Comparison of ENCODE assay signal across 31 mouse cellular contexts in genomic region chr14:18569615-18570014, GRCm38 (mm10).
"Had no signal": no experiment of that assay in that cellular context is flagged by ENCODE, and none has a peak within 500 bp of the region (broad histone marks: within the 10 kb centered on the region; RNA-seq: fewer than 3 reads in every experiment).

No protein-coding gene starts in this region.

- H3K27me3 ChIP-seq: limb, embryonic 12.5 days; limb, embryonic 13.5 days; limb, embryonic 15.5 days; liver, embryonic 12.5 days; liver, embryonic 13.5 days; liver, embryonic 15.5 days; lung, embryonic 15.5 days; megakaryocyte, embryonic 14.5 days; midbrain, embryonic 12.5 days; midbrain, embryonic 13.5 days; midbrain, embryonic 15.5 days had no signal

- H3K27ac ChIP-seq: limb, embryonic 12.5 days; limb, embryonic 13.5 days; limb, embryonic 15.5 days; liver, embryonic 12.5 days; liver, embryonic 13.5 days; liver, embryonic 14.5 days; liver, embryonic 15.5 days; lung, embryonic 15.5 days; macrophage; midbrain, embryonic 10.5 days; midbrain, embryonic 12.5 days; midbrain, embryonic 13.5 days; midbrain, embryonic 15.5 days; neural tube, embryonic 12.5 days had no signal

- H3K9me3 ChIP-seq: limb, embryonic 12.5 days; limb, embryonic 13.5 days; limb, embryonic 15.5 days; liver, embryonic 12.5 days; liver, embryonic 13.5 days; liver, embryonic 15.5 days; lung, embryonic 15.5 days; midbrain, embryonic 10.5 days; midbrain, embryonic 12.5 days; midbrain, embryonic 13.5 days; midbrain, embryonic 15.5 days; neural tube, embryonic 12.5 days had no signal

- H3K36me3 ChIP-seq: limb, embryonic 12.5 days; limb, embryonic 13.5 days; limb, embryonic 15.5 days; liver, embryonic 12.5 days; liver, embryonic 13.5 days; liver, embryonic 15.5 days; lung, embryonic 15.5 days; midbrain, embryonic 10.5 days; midbrain, embryonic 12.5 days; midbrain, embryonic 13.5 days; midbrain, embryonic 15.5 days; neural tube, embryonic 12.5 days had no signal

- H3K4me1 ChIP-seq: limb, embryonic 15.5 days; liver, embryonic 12.5 days; liver, embryonic 13.5 days; liver, embryonic 15.5 days; lung, embryonic 15.5 days; midbrain, embryonic 15.5 days had no signal

- H3K4me2 ChIP-seq: limb, embryonic 12.5 days; limb, embryonic 13.5 days; limb, embryonic 15.5 days; liver, embryonic 11.5 days; liver, embryonic 12.5 days; liver, embryonic 13.5 days; liver, embryonic 15.5 days; lung, embryonic 14.5 days; lung, embryonic 15.5 days; midbrain, embryonic 11.5 days; midbrain, embryonic 12.5 days; midbrain, embryonic 13.5 days; midbrain, embryonic 15.5 days; neural tube, embryonic 12.5 days had no signal

- DNase-seq: left cerebral cortex, postnatal 4 days; liver; liver, embryonic 13.5 days; liver, postnatal 0 days; lung, adult 18-20 months; lung, adult 2 months; lung, embryonic 14.5 days; lung, postnatal 10 days; lung, postnatal 14 days; lung, postnatal 36 days; lung, postnatal 4 days; midbrain, embryonic 14.5 days had no signal

- H3K9ac ChIP-seq: limb, embryonic 12.5 days; limb, embryonic 13.5 days; limb, embryonic 15.5 days; liver, embryonic 12.5 days; liver, embryonic 13.5 days; liver, embryonic 14.5 days; liver, embryonic 15.5 days; liver, postnatal 0 days; lung, embryonic 14.5 days; lung, embryonic 15.5 days; midbrain, embryonic 12.5 days; midbrain, embryonic 13.5 days; midbrain, embryonic 15.5 days; neural tube, embryonic 12.5 days had no signal

- ATAC-seq: liver, embryonic 12.5 days; liver, postnatal 0 days; lung, postnatal 0 days; midbrain, embryonic 13.5 days; midbrain, embryonic 15.5 days; midbrain, embryonic 16.5 days had no signal

- H3K4me3 ChIP-seq: limb, embryonic 12.5 days; limb, embryonic 13.5 days; limb, embryonic 15.5 days; liver, embryonic 12.5 days; liver, embryonic 13.5 days; liver, embryonic 15.5 days; lung, embryonic 15.5 days; megakaryocyte, embryonic 14.5 days; midbrain, embryonic 10.5 days; midbrain, embryonic 12.5 days; midbrain, embryonic 13.5 days; midbrain, embryonic 15.5 days; myocyte; neural tube, embryonic 12.5 days had no signal
